Mouse (Mus musculus) spleen, embryonic (tissue): ENCODE results near the gene Gm156.
"Not testable (repeated sequence)": the region's sequence is repeated elsewhere in the genome, so short reads cannot be mapped to it uniquely, and the experiment has no call there.

Source experiments
- CTCF ChIA-PET: fragments of 350-600 bp; sonication (Branson Sonifier 250); formaldehyde crosslinking; loops from one replicate; lab custom pipeline; 2022; lab: Charles Lee

The Gm156 gene

GRCm38 (mm10) chr6:129784170-129784569 is at the start of gene Gm156:
Gm156 (minus strand) TSS chr6:129784270.
- CTCF ChIA-PET = not testable (repeated sequence)

- CTCF ChIA-PET = no interaction called here
Observed at GRCm38 (mm10) chr6:129825559-129825958, 41.5 kb upstream of the Gm156 start.

- CTCF ChIA-PET = no interaction called here
Observed at GRCm38 (mm10) chr6:129824004-129824403, 39.9 kb upstream of the Gm156 start.

- CTCF ChIA-PET = no interaction called here
Observed at GRCm38 (mm10) chr6:129817731-129818130, 33.7 kb upstream of the Gm156 start.

- CTCF ChIA-PET = no interaction called here
Observed at GRCm38 (mm10) chr6:129747654-129748032, 36.4 kb downstream of the Gm156 start.

GRCm38 (mm10) chr6:129747016-129747653 is 36.9 kb downstream of the Gm156 start:
- CTCF ChIA-PET = no interaction called here

- CTCF ChIA-PET = no interaction called here
Observed at GRCm38 (mm10) chr6:129746151-129746550, 37.9 kb downstream of the Gm156 start.

- CTCF ChIA-PET = interaction anchor here (0.6 kb wide), 1 partner anchor 22 kb away, joined by 3 read pairs; no protein-coding TSS in a partner anchor
Observed at GRCm38 (mm10) chr6:129740069-129740721, 43.9 kb downstream of the Gm156 start, which contains the start of gene Klri2. Klri2 (minus strand) TSS chr6:129740484.

GRCm38 (mm10) chr6:129736414-129736813 is 47.7 kb downstream of the Gm156 start:
- CTCF ChIA-PET = interaction anchor here (0.7 kb wide), 1 partner anchor 158 kb away, joined by 3 read pairs; no protein-coding TSS in a partner anchor

- CTCF ChIA-PET = no interaction called here
Observed at GRCm38 (mm10) chr6:129727237-129727636, 56.8 kb downstream of the Gm156 start.

GRCm38 (mm10) chr6:129721390-129721789 is 62.7 kb downstream of the Gm156 start:
- CTCF ChIA-PET = no interaction called here

- CTCF ChIA-PET = no interaction called here
Observed at GRCm38 (mm10) chr6:129720487-129720886, 63.6 kb downstream of the Gm156 start.

GRCm38 (mm10) chr6:129717032-129717431 is 67.0 kb downstream of the Gm156 start, which contains the start of gene Klri1:
Klri1 (minus strand) TSS chr6:129717132.
- CTCF ChIA-PET = no interaction called here
